Mouse (Mus musculus) ovary, adult 18-20 months (tissue): ENCODE measurements around the gene Mkln1.

Experiments
- DNase-seq: peaks from one replicate; pipeline ENCODE4 v3.0.0; 2022; ENCODE audit warnings: low spot score, mixed read lengths

Gene Mkln1

GRCm38 (mm10) chr6:31398431-31399205 lies at the start of gene Mkln1:
Gene Mkln1, plus strand, starts transcription at chr6:31398735.
- DNase-seq = peak; percentile 84

- no peak for DNase-seq
These were observed 41.9 kb upstream of the Mkln1 start for GRCm38 (mm10) chr6:31356444-31357191.

GRCm38 (mm10) chr6:31357286-31357685 lies 41.2 kb upstream of the Mkln1 start:
- DNase-seq = no peak

GRCm38 (mm10) chr6:31362617-31363016 lies 35.9 kb upstream of the Mkln1 start:
- no peak for DNase-seq

GRCm38 (mm10) chr6:31364399-31364798 lies 34.1 kb upstream of the Mkln1 start:
- no peak for DNase-seq

- no peak for DNase-seq
These were observed 30.6 kb upstream of the Mkln1 start for GRCm38 (mm10) chr6:31367947-31368346.

- no peak for DNase-seq
These were observed 30.0 kb upstream of the Mkln1 start for GRCm38 (mm10) chr6:31368559-31368958.

- DNase-seq = no peak
These were observed 28.7 kb upstream of the Mkln1 start for GRCm38 (mm10) chr6:31369875-31370274.

GRCm38 (mm10) chr6:31370550-31371061 lies 27.9 kb upstream of the Mkln1 start:
- no peak for DNase-seq

GRCm38 (mm10) chr6:31371140-31371539 lies 27.4 kb upstream of the Mkln1 start:
- no peak for DNase-seq

GRCm38 (mm10) chr6:31372620-31373019 lies 25.9 kb upstream of the Mkln1 start:
- no peak for DNase-seq

- no peak for DNase-seq
These were observed 25.4 kb upstream of the Mkln1 start for GRCm38 (mm10) chr6:31373084-31373673.

GRCm38 (mm10) chr6:31382989-31383388 lies 15.5 kb upstream of the Mkln1 start:
- no peak for DNase-seq

GRCm38 (mm10) chr6:31384794-31385193 lies 13.7 kb upstream of the Mkln1 start:
- no peak for DNase-seq

GRCm38 (mm10) chr6:31385281-31386145 lies 13.0 kb upstream of the Mkln1 start:
- no peak for DNase-seq

- DNase-seq = no peak
These were observed 8.8 kb upstream of the Mkln1 start for GRCm38 (mm10) chr6:31389716-31390115.

GRCm38 (mm10) chr6:31390243-31390981 lies 8.1 kb upstream of the Mkln1 start:
- DNase-seq = peak; percentile 50

GRCm38 (mm10) chr6:31392871-31393270 lies 5.7 kb upstream of the Mkln1 start:
- DNase-seq = no peak

- no peak for DNase-seq
These were observed 2.4 kb upstream of the Mkln1 start for GRCm38 (mm10) chr6:31396118-31396517.

GRCm38 (mm10) chr6:31397308-31397707 lies 1.2 kb upstream of the Mkln1 start:
- no peak for DNase-seq
